Mouse (Mus musculus): ENCODE measurements around the gene Acox1. TPM values are rescaled to one million over a fixed set of nuclear protein-coding genes. Genes with fewer than 3 reads are reported as not detected.

Acox1 gene
- polyA plus RNA-seq, 1 experiment from 2014 or later, result 21.8 TPM

GRCm38 (mm10) chr11:116203150-116203549 lies 4.3 kb upstream of the Acox1 start:
- H3K4me3 ChIP-seq, result no peak overlapping the region
- H3K9me3 ChIP-seq, result 0 out of 2 replicates have a peak, but pooled peaks cover 3% of the 10 kb centered on the region
- H3K27ac ChIP-seq, result no peak overlapping the region
- H3K27me3 ChIP-seq (ENCODE audit: insufficient read depth, poor library complexity, severe bottlenecking), result no peaks in the 10 kb centered on the region
- peaks cover 9% of the 10 kb centered on the region for H3K4me1 ChIP-seq (replicated peaks)
- 91% methylated on average over 3 of the region's 3 CpGs for WGBS
- peaks cover 35% of the 10 kb centered on the region for H3K36me3 ChIP-seq
- DNase-seq (ENCODE audit: low spot score), result no peak

DNA sequence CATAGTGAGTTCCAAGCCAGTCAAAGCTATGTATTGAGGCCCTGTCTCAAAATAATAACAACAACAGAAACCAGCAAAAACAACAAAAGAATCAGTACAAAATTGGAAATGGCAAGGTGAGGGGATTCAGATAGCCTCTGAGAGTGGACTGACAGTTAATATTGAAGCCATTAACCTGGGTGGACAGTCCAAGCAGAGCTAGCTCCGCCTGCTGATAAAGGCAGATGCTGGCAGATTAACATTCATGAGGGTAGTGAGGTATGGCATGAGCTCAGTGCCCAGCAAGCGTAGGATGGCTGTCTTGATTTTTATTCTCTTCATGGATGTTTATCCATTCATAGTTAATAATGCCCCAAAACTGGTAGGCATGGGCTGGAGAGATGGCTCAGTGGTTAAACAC lies 2.3 kb upstream of the Acox1 start:
- peaks cover 30% of the 10 kb centered on the region for H3K36me3 ChIP-seq
- no peak for DNase-seq (ENCODE audit: low spot score)
- no peak overlapping the region for H3K4me3 ChIP-seq
- H3K27me3 ChIP-seq (ENCODE audit: insufficient read depth, poor library complexity, severe bottlenecking), result no peaks in the 10 kb centered on the region
- H3K9me3 ChIP-seq, result no peaks in the 10 kb centered on the region
- no peak overlapping the region for H3K27ac ChIP-seq
- WGBS, result 87% methylated on average over 2 of the region's 2 CpGs
- H3K4me1 ChIP-seq (replicated peaks), result peaks cover 19% of the 10 kb centered on the region

DNA sequence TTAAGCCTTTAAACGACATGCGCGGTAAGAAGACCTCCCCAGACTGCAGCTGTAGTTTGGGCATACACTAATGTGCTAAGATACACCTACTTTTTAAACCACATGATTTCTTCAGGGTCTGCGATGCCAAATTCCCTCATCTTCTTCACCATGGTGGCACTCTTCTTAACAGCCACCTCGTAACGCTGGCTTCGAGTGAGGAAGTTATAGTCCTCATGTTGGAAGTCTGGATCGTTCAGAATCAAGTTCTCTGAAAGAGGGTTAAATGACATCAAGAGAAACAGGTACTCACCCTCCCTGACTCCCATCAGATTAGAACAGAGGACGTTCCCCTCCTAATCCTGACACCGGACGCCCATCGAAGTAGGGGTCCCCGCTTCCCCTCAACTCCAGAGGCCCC lies 713 bp downstream of the Acox1 start:
- no peak for DNase-seq (ENCODE audit: low spot score)
- WGBS, result 28% methylated on average over 13 of the region's 13 CpGs

DNA sequence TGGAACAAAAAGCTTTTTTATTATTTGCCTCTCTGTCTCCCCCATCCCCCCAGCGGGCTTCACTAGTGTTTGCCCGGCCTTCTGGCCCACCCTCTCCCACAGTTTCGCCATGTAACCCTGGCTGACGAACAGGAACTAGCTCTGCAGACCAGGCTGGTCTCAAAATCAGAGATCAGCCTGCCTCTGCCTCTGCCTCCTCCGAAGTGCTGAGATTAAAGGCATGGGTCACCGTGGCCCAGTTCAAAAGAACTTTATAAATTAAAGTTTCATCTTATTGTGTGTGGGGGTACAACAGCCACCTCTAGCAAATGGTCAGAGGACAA lies 1.3 kb downstream of the Acox1 start:
- no peak for DNase-seq (ENCODE audit: low spot score)
- H3K27me3 ChIP-seq (ENCODE audit: insufficient read depth, poor library complexity, severe bottlenecking), result no peaks in the 10 kb centered on the region
- H3K9me3 ChIP-seq, result no peaks in the 10 kb centered on the region
- peaks cover 19% of the 10 kb centered on the region for H3K4me1 ChIP-seq (replicated peaks)
- H3K36me3 ChIP-seq, result peaks cover 10% of the 10 kb centered on the region
- H3K4me3 ChIP-seq, result 0 out of 2 replicates have a peak overlapping the region, but pooled peaks have one; percentile 77
- WGBS, result 92% methylated on average over 6 of the region's 6 CpGs
- no peak overlapping the region for H3K27ac ChIP-seq

More for the DNA sequence above, 713 bp downstream of the Acox1 start:
- H3K36me3 ChIP-seq, result peaks cover 10% of the 10 kb centered on the region
- H3K4me1 ChIP-seq (replicated peaks), result peaks cover 19% of the 10 kb centered on the region
- no peaks in the 10 kb centered on the region for H3K9me3 ChIP-seq
- peak overlapping the region; percentile 99 for H3K27ac ChIP-seq
- H3K4me3 ChIP-seq, result peak overlapping the region; percentile 77
- H3K27me3 ChIP-seq (ENCODE audit: insufficient read depth, poor library complexity, severe bottlenecking), result no peaks in the 10 kb centered on the region

GRCm38 (mm10) chr11:116196866-116197583 lies 1.8 kb downstream of the Acox1 start:
- WGBS, result 95% methylated on average over 18 of the region's 18 CpGs
- Histone ChIP-seq H3K27me3 (ENCODE audit: insufficient read depth, poor library complexity, severe bottlenecking) (no peaks in the 10 kb centered on the region), H3K36me3 (peaks cover 10% of the 10 kb centered on the region), H3K4me1 (replicated peaks) (peaks cover 19% of the 10 kb centered on the region), H3K27ac (no peak overlapping the region), H3K9me3 (no peaks in the 10 kb centered on the region), H3K4me3 (0 out of 2 replicates have a peak overlapping the region, but pooled peaks have one; percentile 77)
- DNase-seq (ENCODE audit: low spot score), result no peak

GRCm38 (mm10) chr11:116196336-116196735 lies 2.5 kb downstream of the Acox1 start:
- 87% methylated on average over 3 of the region's 3 CpGs for WGBS
- Histone ChIP-seq H3K27me3 (ENCODE audit: insufficient read depth, poor library complexity, severe bottlenecking) (no peaks in the 10 kb centered on the region), H3K27ac (no peak overlapping the region), H3K4me1 (replicated peaks) (peaks cover 19% of the 10 kb centered on the region), H3K36me3 (peaks cover 15% of the 10 kb centered on the region), H3K9me3 (no peaks in the 10 kb centered on the region), H3K4me3 (no peak overlapping the region)
- no peak for DNase-seq (ENCODE audit: low spot score)

DNA sequence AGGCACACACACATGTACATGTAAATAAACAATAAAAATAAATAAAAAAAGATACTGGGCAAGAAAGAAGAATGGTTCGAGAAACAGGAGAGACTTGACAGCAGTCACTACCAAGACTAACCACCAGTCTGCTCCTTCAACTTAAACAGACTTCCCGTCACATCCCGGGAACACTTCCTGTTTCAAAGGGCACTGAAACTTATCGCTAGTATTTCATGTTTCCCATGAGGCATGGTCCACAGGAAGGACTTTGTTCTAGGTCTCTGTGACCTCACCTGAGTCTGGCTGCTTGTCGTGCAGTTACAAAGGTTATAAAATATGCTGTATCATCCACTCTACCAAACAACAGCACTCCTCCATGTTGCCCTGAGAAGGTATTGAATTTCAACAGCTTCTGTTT lies 3.6 kb downstream of the Acox1 start:
- 82% methylated on average over 5 of the region's 5 CpGs for WGBS

GRCm38 (mm10) chr11:116194619-116195018 lies 4.2 kb downstream of the Acox1 start:
- WGBS, result 95% methylated on average over 8 of the region's 8 CpGs
- no peak overlapping the region for H3K4me3 ChIP-seq
- H3K9me3 ChIP-seq, result no peaks in the 10 kb centered on the region
- H3K36me3 ChIP-seq, result peaks cover 28% of the 10 kb centered on the region
- peaks cover 17% of the 10 kb centered on the region for H3K4me1 ChIP-seq (replicated peaks)
- no peak for DNase-seq (ENCODE audit: low spot score)
- no peaks in the 10 kb centered on the region for H3K27me3 ChIP-seq (ENCODE audit: insufficient read depth, poor library complexity, severe bottlenecking)
- H3K27ac ChIP-seq, result no peak overlapping the region

More for the DNA sequence above, 3.6 kb downstream of the Acox1 start:
- no peak for DNase-seq (ENCODE audit: low spot score)
- Histone ChIP-seq H3K4me3 (no peak overlapping the region), H3K27ac (no peak overlapping the region), H3K36me3 (peaks cover 22% of the 10 kb centered on the region), H3K27me3 (ENCODE audit: insufficient read depth, poor library complexity, severe bottlenecking) (no peaks in the 10 kb centered on the region), H3K4me1 (replicated peaks) (peaks cover 19% of the 10 kb centered on the region), H3K9me3 (no peaks in the 10 kb centered on the region)

DNA sequence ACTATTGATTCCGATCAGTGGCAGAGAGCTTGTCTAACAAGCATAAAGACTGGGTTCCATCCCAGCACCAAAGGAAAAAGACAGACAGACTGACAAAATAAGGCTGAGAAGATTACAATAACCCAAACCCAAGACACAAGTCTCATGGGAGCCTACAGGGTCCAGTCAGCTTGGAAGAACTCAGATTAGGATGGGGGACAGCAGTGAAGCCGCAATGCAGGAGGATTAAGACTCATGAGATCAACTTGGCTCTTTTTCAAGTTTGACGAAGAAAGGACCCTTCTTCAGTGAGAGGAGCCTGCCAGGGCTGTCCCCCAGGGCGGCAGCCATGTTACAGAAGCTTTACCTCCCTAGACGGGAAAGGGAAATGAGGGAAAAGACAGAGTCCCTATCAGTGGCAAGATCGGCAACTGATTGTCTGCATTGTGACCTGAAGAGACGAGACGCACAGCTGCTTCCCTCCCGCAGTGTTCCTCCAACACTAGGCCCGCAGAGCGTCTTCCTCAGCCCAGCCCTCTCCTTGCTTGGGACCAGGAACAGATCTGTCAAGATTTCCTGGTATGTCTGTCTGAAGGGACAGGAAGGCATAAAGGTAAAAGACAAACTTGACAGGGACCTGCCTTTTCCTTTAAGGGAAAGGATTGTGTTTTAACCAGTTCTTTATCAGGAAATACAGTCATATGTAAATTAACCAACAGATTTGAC lies 11.5 kb downstream of the Acox1 start:
- WGBS, result 51% methylated on average over 11 of the region's 11 CpGs
- H3K36me3 ChIP-seq, result peaks cover 73% of the 10 kb centered on the region
- H3K4me3 ChIP-seq, result no peak overlapping the region
- H3K27me3 ChIP-seq (ENCODE audit: insufficient read depth, poor library complexity, severe bottlenecking), result no peaks in the 10 kb centered on the region
- H3K9me3 ChIP-seq, result no peaks in the 10 kb centered on the region
- DNase-seq (ENCODE audit: low spot score), result no peak
- peak overlapping the region; percentile 70 for H3K27ac ChIP-seq
- peaks cover 19% of the 10 kb centered on the region for H3K4me1 ChIP-seq (replicated peaks)

GRCm38 (mm10) chr11:116186360-116186759 lies 12.5 kb downstream of the Acox1 start:
- no peaks in the 10 kb centered on the region for H3K27me3 ChIP-seq (ENCODE audit: insufficient read depth, poor library complexity, severe bottlenecking)
- H3K4me3 ChIP-seq, result no peak overlapping the region
- WGBS, result 88% methylated on average over 11 of the region's 11 CpGs
- H3K36me3 ChIP-seq, result peaks cover 78% of the 10 kb centered on the region
- H3K4me1 ChIP-seq (replicated peaks), result peaks cover 19% of the 10 kb centered on the region
- no peak overlapping the region for H3K27ac ChIP-seq
- H3K9me3 ChIP-seq, result no peaks in the 10 kb centered on the region
- DNase-seq (ENCODE audit: low spot score), result no peak

GRCm38 (mm10) chr11:116185836-116186235 lies 13.0 kb downstream of the Acox1 start:
- Histone ChIP-seq H3K9me3 (no peaks in the 10 kb centered on the region), H3K4me3 (no peak overlapping the region), H3K4me1 (replicated peaks) (peaks cover 19% of the 10 kb centered on the region), H3K27ac (no peak overlapping the region), H3K27me3 (ENCODE audit: insufficient read depth, poor library complexity, severe bottlenecking) (no peaks in the 10 kb centered on the region), H3K36me3 (peaks cover 78% of the 10 kb centered on the region)
- no peak for DNase-seq (ENCODE audit: low spot score)
- 92% methylated on average over 3 of the region's 3 CpGs for WGBS

- no peak for DNase-seq (ENCODE audit: low spot score)
- H3K27me3 ChIP-seq (ENCODE audit: insufficient read depth, poor library complexity, severe bottlenecking), result no peaks in the 10 kb centered on the region
- no peak overlapping the region for H3K27ac ChIP-seq
- no peaks in the 10 kb centered on the region for H3K4me1 ChIP-seq (replicated peaks)
- H3K36me3 ChIP-seq, result peaks cover 92% of the 10 kb centered on the region
- H3K9me3 ChIP-seq, result no peaks in the 10 kb centered on the region
- 91% methylated on average over 20 of the region's 20 CpGs for WGBS
- no peak overlapping the region for H3K4me3 ChIP-seq
Measured at GRCm38 (mm10) chr11:116178411-116179121, 20.3 kb downstream of the Acox1 start.

DNA sequence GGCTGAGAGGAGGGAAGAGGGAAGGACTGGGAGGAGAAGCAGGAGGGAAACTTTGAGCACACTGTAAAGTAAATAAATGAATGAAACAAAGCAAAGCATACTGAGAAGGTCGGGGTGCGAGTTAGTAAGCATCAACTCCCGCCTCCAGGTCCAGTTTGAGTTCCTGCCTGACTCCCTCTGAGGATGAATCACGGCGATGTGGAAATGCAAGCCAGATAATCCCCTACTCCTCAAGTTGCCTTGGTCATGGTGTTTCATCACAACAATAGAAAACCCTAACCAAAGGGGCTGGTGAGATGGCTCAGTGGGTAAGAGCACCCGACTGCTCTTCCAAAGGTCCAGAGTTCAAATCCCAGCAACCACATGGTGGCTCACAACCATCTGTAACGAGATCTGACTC lies 22.8 kb downstream of the Acox1 start:
- no peak for DNase-seq (ENCODE audit: low spot score)
- Histone ChIP-seq H3K4me3 (no peak overlapping the region), H3K9me3 (no peaks in the 10 kb centered on the region), H3K4me1 (replicated peaks) (no peaks in the 10 kb centered on the region), H3K36me3 (peaks cover 95% of the 10 kb centered on the region), H3K27ac (no peak overlapping the region), H3K27me3 (ENCODE audit: insufficient read depth, poor library complexity, severe bottlenecking) (no peaks in the 10 kb centered on the region)
- WGBS, result 85% methylated on average over 7 of the region's 7 CpGs

All from hindbrain, embryonic 10.5 days (tissue).